Mouse (Mus musculus): Measurements from ENCODE around the gene Vstm2a. TPM values are rescaled to one million over a fixed set of nuclear protein-coding genes. Genes with fewer than 3 reads are reported as not detected.

Vstm2a gene
- total RNA-seq (2014; fragmentation: Nextera tagmentation) (not detected in 2 replicates), total RNA-seq (2017) (0.05 and 0.06 TPM in 2 replicates), polyA plus RNA-seq (2012) (not detected in 2 replicates)

GRCm38 (mm10) chr11:16257473-16257921, at the start of gene Vstm2a:
Gene Vstm2a, plus strand, starts transcription at chr11:16257724.
- H3K4me3 ChIP-seq (ENCODE audit: low read depth, low read length), result no peak within 1 kb of the TSS
- ATAC-seq (ENCODE audit: extremely low read depth, insufficient number of reproducible peaks, low FRiP score, poor library complexity, severe bottlenecking) (no peak), DNase-seq (ENCODE audit: low spot score) (no peak)

GRCm38 (mm10) chr11:16257011-16257410, 513 bp upstream of the Vstm2a start:
- DNase-seq (ENCODE audit: low spot score) (no peak), ATAC-seq (ENCODE audit: extremely low read depth, insufficient number of reproducible peaks, low FRiP score, poor library complexity, severe bottlenecking) (no peak)
- Histone ChIP-seq H3K27me3 (ENCODE audit: insufficient read depth, low read length) (peaks cover 19% of the 10 kb centered on the region; the same call in 1 of the 2 replicates), H3K9me3 (replicated peaks) (no peaks in the 10 kb centered on the region), H3K4me1 (ENCODE audit: insufficient read depth, low read depth, low read length) (no peaks in the 10 kb centered on the region), H3K36me3 (replicated peaks) (no peaks in the 10 kb centered on the region), H3K4me3 (ENCODE audit: low read depth, low read length) (no peak overlapping the region)
- TF ChIP-seq GATA2 (IDR thresholded peaks at IDR 0.05; ENCODE audit: borderline replicate concordance, low read depth, low read length), result no peak
- TF ChIP-seq TAL1 (conservative IDR thresholded peaks at IDR 0.05; ENCODE audit: low read depth, low read length), result no peak
- no peak for TF ChIP-seq POLR2AphosphoS5 (IDR thresholded peaks at IDR 0.05; ENCODE audit: insufficient replicate concordance, low read depth, low read length)
- TF ChIP-seq GATA1 (IDR thresholded peaks at IDR 0.05; ENCODE audit: borderline replicate concordance, low read length), result no peak
- no peak for TF ChIP-seq CTCF (IDR thresholded peaks at IDR 0.05; ENCODE audit: low read depth, low read length)

More at GRCm38 (mm10) chr11:16257473-16257921, at the start of gene Vstm2a:
- Histone ChIP-seq H3K27me3 (ENCODE audit: insufficient read depth, low read length) (peaks cover 19% of the 10 kb centered on the region; the same call in 1 of the 2 replicates), H3K4me1 (ENCODE audit: insufficient read depth, low read depth, low read length) (no peaks in the 10 kb centered on the region), H3K9me3 (replicated peaks) (no peaks in the 10 kb centered on the region), H3K36me3 (replicated peaks) (no peaks in the 10 kb centered on the region)
- no peak for TF ChIP-seq CTCF (IDR thresholded peaks at IDR 0.05; ENCODE audit: low read depth, low read length)
- no peak for TF ChIP-seq POLR2AphosphoS5 (IDR thresholded peaks at IDR 0.05; ENCODE audit: insufficient replicate concordance, low read depth, low read length)
- TF ChIP-seq GATA2 (IDR thresholded peaks at IDR 0.05; ENCODE audit: borderline replicate concordance, low read depth, low read length), result no peak
- no peak for TF ChIP-seq TAL1 (conservative IDR thresholded peaks at IDR 0.05; ENCODE audit: low read depth, low read length)
- no peak for TF ChIP-seq GATA1 (IDR thresholded peaks at IDR 0.05; ENCODE audit: borderline replicate concordance, low read length)

- TF ChIP-seq GATA1 (IDR thresholded peaks at IDR 0.05; ENCODE audit: borderline replicate concordance, low read length) (no peak), CTCF (IDR thresholded peaks at IDR 0.05; ENCODE audit: low read depth, low read length) (no peak), TAL1 (conservative IDR thresholded peaks at IDR 0.05; ENCODE audit: low read depth, low read length) (no peak), GATA2 (IDR thresholded peaks at IDR 0.05; ENCODE audit: borderline replicate concordance, low read depth, low read length) (no peak), POLR2AphosphoS5 (IDR thresholded peaks at IDR 0.05; ENCODE audit: insufficient replicate concordance, low read depth, low read length) (no peak)
- H3K4me3 ChIP-seq (ENCODE audit: low read depth, low read length), result no peak overlapping the region
- H3K4me1 ChIP-seq (ENCODE audit: insufficient read depth, low read depth, low read length), result no peaks in the 10 kb centered on the region
- ATAC-seq (ENCODE audit: extremely low read depth, insufficient number of reproducible peaks, low FRiP score, poor library complexity, severe bottlenecking) (no peak), DNase-seq (ENCODE audit: low spot score) (no peak)
- H3K9me3 ChIP-seq (replicated peaks), result no peaks in the 10 kb centered on the region
- peaks cover 19% of the 10 kb centered on the region; the same call in 1 of the 2 replicates for H3K27me3 ChIP-seq (ENCODE audit: insufficient read depth, low read length)
- no peaks in the 10 kb centered on the region for H3K36me3 ChIP-seq (replicated peaks)
These were observed 776 bp downstream of the Vstm2a start for GRCm38 (mm10) chr11:16258300-16258699.

DNA sequence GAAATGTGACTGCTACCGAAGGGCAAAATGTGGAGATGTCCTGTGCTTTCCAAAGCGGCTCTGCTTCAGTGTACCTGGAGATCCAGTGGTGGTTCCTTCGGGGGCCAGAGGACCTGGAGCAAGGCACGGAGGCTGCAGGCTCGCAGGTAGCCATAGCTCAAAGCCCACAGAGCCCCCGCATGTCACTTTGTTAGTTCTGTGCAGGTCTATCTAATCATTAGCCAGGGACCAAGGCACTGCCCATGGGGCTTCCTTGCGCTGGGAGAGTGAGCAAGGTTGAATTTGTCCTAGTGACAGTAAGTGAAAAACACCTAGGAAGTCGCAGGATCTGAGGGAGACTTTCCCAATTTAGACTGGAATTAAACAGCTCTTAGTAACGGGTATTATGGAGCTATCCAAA, 2.4 kb downstream of the Vstm2a start:
- Histone ChIP-seq H3K4me3 (ENCODE audit: low read depth, low read length) (no peak overlapping the region), H3K4me1 (ENCODE audit: insufficient read depth, low read depth, low read length) (no peaks in the 10 kb centered on the region), H3K27me3 (ENCODE audit: insufficient read depth, low read length) (peaks cover 19% of the 10 kb centered on the region; the same call in 1 of the 2 replicates), H3K9me3 (replicated peaks) (no peaks in the 10 kb centered on the region), H3K36me3 (replicated peaks) (no peaks in the 10 kb centered on the region)
- no peak for TF ChIP-seq CTCF (IDR thresholded peaks at IDR 0.05; ENCODE audit: low read depth, low read length)
- no peak for TF ChIP-seq GATA2 (IDR thresholded peaks at IDR 0.05; ENCODE audit: borderline replicate concordance, low read depth, low read length)
- no peak for TF ChIP-seq TAL1 (conservative IDR thresholded peaks at IDR 0.05; ENCODE audit: low read depth, low read length)
- TF ChIP-seq GATA1 (IDR thresholded peaks at IDR 0.05; ENCODE audit: borderline replicate concordance, low read length), result no peak
- TF ChIP-seq POLR2AphosphoS5 (IDR thresholded peaks at IDR 0.05; ENCODE audit: insufficient replicate concordance, low read depth, low read length), result no peak
- ATAC-seq (ENCODE audit: extremely low read depth, insufficient number of reproducible peaks, low FRiP score, poor library complexity, severe bottlenecking), result no peak
- DNase-seq (ENCODE audit: low spot score), result no peak

GRCm38 (mm10) chr11:16260764-16261578, 3.4 kb downstream of the Vstm2a start:
- H3K9me3 ChIP-seq (replicated peaks), result no peaks in the 10 kb centered on the region
- H3K4me1 ChIP-seq (ENCODE audit: insufficient read depth, low read depth, low read length), result no peaks in the 10 kb centered on the region
- peaks cover 19% of the 10 kb centered on the region; the same call in 1 of the 2 replicates for H3K27me3 ChIP-seq (ENCODE audit: insufficient read depth, low read length)
- DNase-seq (ENCODE audit: low spot score), result no peak
- no peaks in the 10 kb centered on the region for H3K36me3 ChIP-seq (replicated peaks)
- no peak overlapping the region for H3K4me3 ChIP-seq (ENCODE audit: low read depth, low read length)
- TF ChIP-seq GATA1 (IDR thresholded peaks at IDR 0.05; ENCODE audit: borderline replicate concordance, low read length), result no peak
- TF ChIP-seq POLR2AphosphoS5 (IDR thresholded peaks at IDR 0.05; ENCODE audit: insufficient replicate concordance, low read depth, low read length), result no peak
- ATAC-seq (ENCODE audit: extremely low read depth, insufficient number of reproducible peaks, low FRiP score, poor library complexity, severe bottlenecking), result no peak

DNA sequence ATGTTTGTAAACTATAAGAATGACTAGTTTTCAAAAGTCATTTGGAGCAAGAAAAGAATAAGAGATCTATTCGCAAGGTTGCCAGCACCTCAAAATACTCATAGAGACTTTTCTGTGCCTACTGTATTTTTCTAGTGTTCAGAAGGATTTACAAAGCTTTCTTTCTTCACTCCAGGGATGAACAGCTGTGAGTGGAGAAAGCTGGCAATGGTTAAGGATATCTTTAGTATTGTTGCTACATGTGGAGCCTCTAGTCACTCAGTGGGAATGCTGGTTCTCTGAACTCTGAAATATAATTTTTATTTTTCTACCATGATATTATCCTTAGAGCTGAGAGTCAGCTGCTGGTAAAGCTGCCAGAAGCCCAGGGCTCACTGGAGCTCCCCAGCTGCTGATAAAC, 10.9 kb downstream of the Vstm2a start:
- TF ChIP-seq GATA1 (IDR thresholded peaks at IDR 0.05; ENCODE audit: borderline replicate concordance, low read length) (no peak), TAL1 (conservative IDR thresholded peaks at IDR 0.05; ENCODE audit: low read depth, low read length) (no peak), CTCF (IDR thresholded peaks at IDR 0.05; ENCODE audit: low read depth, low read length) (no peak), POLR2AphosphoS5 (IDR thresholded peaks at IDR 0.05; ENCODE audit: insufficient replicate concordance, low read depth, low read length) (no peak), GATA2 (IDR thresholded peaks at IDR 0.05; ENCODE audit: borderline replicate concordance, low read depth, low read length) (no peak)

More for the DNA sequence above, 10.9 kb downstream of the Vstm2a start:
- Histone ChIP-seq H3K4me1 (ENCODE audit: insufficient read depth, low read depth, low read length) (no peaks in the 10 kb centered on the region), H3K9me3 (replicated peaks) (no peaks in the 10 kb centered on the region), H3K27me3 (ENCODE audit: insufficient read depth, low read length) (no peaks in the 10 kb centered on the region), H3K36me3 (replicated peaks) (no peaks in the 10 kb centered on the region), H3K4me3 (ENCODE audit: low read depth, low read length) (no peak overlapping the region)
- DNase-seq (ENCODE audit: low spot score) (no peak), ATAC-seq (ENCODE audit: extremely low read depth, insufficient number of reproducible peaks, low FRiP score, poor library complexity, severe bottlenecking) (no peak)
